Mouse (Mus musculus) ovary, postnatal 10 days (tissue): ENCODE results near the gene Ccdc9.
"Not testable (repeated sequence)": the region's sequence is repeated elsewhere in the genome, so short reads cannot be mapped to it uniquely, and the experiment has no call there.

Experiments used
- DNase-seq: peaks from one replicate; pipeline ENCODE4 v3.0.0; 2022; ENCODE audit warnings: low spot score

Gene Ccdc9

DNA sequence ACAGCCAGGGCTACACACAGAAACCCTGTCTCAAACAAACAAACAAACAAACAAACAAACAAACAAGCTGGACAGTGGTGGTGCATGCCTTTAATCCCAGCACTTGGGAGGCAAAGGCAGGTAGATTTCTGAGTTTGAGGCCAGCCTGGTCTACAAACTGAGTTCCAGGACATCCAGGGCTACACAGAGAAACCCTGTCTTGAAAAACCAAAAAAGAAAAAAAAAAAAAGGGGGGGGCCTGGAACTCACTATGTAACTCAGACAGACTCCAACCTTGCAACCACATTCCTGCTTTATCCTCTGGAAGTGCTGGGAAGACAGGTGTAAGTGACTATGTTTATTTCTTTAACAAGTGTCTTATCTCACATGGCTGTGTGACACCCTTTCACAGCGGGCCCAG is 21.5 kb upstream of the Ccdc9 start, which contains the start of gene Bbc3:
TSS of gene Bbc3 (plus strand) at position 301 of the 400 bp plus-strand sequence.
- not testable (repeated sequence) for DNase-seq

DNA sequence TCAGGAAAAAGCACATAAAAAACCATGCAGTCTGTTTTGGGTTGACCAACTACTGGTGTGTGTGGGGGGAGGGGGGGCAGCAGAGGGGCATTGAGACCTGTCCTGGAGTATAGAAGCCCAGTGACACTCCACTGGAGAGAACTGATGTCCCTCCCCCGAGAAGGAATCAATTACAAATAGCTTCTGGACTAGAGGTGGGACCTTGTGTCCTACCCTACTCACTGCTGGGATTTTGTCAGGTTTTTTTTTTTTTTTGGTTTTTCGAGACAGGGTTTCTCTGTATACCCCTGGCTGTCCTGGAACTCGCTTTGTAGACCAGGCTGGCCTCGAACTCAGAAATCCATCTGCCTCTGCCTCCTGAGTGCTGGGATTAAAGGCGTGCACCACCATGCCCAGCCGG is 20.5 kb upstream of the Ccdc9 start:
- DNase-seq: not testable (repeated sequence)

DNA sequence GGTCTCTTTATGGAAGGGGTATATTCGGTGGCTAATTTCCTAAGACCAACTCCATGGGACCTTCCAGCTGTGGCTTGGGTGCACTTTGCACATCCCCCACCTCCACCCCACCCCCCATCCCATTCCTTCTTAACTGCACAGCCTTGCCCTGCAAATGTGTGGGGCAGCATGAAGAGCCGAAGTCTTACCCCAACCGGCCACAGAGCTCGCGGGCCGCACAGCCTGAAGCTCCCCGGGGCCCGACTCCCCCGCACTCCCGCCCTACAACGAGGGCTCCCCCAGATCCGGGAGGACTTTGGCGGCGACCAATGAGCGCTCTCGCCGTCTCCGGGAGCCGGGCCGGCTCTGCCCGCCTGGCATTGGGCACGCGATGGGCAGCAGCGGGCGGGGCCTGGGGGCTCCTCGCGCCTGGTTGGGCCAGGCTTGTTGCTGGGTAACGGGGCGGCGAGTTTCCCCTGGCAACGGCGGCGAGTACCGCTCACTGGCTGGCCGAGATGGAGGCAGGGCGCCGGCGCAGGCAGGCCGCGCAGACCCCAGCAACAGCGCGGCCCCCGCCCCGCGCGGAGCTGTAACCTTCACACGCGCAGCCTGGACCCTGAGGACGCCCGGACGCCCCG is 12.9 kb upstream of the Ccdc9 start:
- peak; percentile 77 for DNase-seq

DNA sequence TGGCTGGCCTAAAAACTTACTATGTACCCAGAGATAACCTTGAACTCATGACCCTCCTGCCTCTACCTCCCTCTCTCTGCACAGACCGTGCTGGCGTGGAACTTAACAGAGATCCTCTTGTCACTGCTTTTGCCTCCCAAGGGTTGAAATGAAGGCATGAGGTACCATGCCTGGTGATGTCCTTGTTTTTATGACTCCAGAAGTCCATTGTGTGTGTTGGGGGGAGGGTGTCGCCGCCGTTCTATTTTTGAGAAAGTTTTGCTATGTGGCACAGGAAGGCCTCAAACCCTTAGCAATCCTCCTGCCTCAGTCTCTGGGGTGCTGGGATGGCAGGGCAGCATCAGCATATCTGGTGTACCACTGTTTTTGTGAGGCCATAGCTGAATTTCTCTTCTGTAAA is 12.3 kb upstream of the Ccdc9 start:
- DNase-seq: no peak

DNA sequence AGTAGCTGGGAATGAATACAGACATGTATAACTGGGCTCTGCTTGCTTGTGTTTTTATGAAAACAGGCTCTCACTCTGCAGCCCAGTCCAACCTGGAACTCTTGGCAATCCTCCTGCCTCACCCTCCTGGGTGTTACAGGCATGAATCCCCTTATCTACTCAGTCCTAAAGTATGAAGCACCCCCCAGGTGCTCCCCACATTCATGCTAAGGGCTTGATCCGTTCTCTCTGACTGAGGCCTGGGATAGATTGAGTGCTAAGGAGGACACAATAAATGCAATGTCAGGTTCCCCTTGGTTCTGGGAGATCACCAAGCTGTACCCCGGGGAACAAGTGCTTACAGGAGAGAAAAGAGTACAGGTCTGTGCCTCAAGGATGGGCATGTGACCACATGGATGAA is 11.0 kb upstream of the Ccdc9 start:
- no peak for DNase-seq

DNA sequence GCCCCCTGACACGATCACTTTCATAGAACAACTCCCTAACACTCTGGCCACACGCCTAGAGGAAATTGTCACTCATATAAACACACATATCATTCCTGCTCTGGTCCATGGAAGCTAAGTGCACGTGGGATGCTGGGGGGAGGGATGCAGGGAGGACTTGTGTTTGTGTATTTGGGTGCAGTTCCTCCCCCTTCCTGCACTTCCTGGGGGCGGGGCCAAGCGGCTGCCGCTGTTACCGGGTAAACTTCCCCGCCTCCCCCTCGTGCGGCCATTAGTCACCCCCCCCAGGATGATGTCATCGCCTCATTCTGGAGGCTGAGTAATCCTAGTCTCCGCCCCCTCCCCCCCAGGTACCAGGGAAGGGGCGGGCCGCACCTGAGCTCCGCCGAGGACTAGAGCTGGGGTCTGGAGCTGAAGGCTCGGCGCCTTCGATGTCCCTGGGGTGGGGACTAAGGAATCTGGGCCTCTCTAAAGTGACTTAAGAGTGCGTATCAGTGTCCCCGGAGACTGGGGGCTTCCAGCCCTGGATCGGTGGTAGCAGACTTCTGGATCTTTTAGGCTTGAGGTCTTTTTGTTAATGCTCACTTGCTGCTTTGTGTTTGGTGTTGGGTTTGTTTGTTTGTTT is 10.3 kb upstream of the Ccdc9 start:
- DNase-seq: peak; percentile 49

DNA sequence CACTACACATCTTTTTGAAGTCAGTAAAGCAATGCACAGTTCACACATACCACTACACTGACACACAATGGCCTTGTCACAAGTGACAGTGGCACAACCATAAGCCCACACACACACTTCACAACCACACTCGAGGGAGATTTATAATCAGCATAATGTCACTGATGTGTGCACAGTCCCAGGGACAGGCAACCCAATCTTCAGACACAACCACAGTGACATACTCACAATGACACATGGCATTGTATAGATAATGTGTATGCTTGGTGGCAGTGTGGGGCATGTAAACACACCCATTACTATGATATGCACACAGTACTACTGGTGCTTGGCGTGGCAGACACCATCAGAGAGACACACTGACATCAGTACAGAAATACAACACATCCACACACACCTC is 9.6 kb upstream of the Ccdc9 start:
- DNase-seq: no peak

DNA sequence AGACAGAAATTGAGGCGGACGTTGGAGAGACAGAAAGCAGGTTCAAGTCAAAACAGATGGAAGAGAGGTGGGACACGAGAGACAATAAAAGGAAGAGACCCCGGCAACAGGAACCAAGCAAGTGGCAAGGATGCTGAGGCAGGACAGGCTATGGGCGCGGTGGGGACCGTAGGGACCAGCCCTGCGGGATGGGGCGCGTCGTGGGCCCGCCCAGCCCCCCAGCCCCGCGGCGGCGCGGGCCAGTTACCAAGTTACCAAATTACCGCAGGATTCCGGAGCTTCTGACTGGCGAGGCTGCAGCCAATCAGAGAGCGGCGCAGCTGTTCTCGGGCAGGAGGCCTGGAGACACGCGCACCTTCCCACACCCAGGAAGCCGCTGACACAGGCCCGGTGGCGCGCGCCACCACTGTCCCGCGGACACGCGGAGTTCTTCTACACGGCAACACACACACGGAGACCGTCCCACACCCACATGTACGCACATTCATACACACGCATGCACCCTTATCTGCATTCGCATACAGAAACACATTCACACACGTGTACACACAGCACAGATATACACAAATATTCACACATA is 8.8 kb upstream of the Ccdc9 start:
- DNase-seq: no peak

DNA sequence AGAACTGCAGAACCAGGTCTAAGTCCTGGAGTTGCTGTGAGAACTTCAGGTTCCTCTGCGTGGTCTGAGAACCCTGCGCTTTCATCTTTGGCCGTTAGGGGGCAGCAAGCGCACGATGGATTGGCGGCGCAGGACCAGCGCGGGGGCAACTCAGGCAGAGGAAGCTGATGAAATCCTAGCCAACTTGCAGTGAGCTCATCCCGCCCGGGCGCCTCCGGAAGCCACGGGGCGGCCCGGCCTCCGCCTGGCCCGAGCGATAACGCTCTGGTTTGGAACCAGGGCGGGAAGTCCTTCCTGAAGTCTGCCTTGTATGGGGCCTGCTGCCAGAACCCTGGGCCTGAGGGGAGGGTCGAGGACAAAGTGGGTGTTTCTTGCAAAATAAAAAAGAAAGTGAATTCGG is 8.2 kb upstream of the Ccdc9 start:
- DNase-seq: peak; percentile 90

DNA sequence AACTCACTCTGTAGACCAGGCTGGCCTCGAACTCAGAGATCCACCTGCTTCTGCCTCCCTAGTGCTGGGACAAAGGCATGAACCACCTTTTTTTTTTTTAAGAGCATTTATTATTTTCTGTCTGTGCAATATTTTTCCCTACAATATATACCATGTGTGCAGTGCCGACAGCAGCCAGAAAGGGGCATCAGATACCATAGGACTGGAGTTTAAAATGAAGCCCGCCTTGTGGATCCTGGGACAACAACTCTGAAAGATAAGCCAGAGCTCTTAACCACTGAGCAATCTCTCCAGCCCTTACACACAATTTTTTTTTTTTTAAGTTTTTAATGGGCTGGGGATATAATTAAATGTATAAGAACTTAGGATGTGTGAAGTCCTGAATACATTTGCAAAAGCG is 7.8 kb upstream of the Ccdc9 start:
- DNase-seq: no peak

DNA sequence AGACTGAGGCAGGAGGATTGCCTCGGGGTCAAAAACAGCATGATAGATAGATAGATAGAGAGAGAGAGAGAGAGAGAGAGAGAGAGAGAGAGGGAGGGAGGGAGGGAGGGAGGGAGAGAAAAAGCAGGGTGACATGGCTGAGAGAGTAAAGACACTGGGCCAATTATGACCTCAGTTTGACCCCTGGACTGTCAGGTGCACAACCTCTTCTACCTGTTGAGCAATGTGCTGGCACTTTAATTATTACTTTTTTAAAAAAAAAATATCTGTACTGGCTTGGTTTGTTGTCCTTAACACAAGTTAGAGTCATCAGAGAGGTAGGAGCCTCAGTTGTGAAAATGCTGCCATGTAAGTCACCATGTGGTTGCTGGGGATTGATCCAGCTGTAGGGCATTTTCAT is 1.2 kb upstream of the Ccdc9 start:
- DNase-seq: no peak

DNA sequence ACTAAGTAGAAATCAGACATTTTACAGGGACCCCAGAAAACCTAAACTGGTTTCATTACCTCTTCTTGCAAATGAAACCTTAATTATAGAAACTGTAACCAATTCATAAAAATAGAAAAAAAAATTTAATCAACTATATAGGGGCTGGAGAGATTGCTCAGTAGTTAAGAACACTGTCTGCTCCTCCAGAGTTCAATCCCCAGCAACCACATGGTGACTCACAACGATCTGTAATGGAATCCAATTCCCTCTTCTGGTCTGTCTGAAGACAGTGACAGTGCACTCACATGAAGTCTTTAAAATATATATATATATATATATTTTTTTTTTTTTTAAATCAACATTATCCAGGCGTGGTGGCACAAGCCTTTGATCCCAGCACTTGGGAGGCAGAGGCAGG is 421 bp upstream of the Ccdc9 start:
- DNase-seq: no peak

DNA sequence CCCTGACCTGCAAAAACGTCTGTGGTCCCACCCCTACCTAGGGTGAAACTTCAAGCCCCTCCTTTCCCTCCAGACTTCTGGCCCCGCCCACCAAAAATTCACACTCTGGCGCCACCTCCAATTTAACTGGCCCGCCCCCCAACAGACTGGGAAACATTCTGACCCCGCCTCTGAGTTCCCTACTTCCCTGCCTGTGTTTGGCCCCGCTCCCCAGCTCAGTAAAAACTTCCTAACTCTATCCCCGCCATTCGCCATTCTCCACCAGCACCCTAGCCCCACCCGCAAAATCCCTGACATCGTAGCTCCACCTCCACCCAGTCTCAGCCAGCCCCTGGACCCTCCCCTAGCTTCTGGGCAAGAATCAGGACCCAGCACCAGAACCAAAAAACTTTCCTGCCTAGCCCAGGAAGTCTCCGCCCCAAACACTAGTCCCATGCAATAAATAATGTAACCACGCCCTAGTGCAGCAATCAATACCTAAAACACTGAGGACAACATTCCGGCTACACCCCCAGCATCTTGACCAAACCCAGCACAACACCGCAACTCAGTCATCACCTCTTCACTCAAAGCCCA is 1.1 kb downstream of the Ccdc9 start:
- peak; percentile 52 for DNase-seq

DNA sequence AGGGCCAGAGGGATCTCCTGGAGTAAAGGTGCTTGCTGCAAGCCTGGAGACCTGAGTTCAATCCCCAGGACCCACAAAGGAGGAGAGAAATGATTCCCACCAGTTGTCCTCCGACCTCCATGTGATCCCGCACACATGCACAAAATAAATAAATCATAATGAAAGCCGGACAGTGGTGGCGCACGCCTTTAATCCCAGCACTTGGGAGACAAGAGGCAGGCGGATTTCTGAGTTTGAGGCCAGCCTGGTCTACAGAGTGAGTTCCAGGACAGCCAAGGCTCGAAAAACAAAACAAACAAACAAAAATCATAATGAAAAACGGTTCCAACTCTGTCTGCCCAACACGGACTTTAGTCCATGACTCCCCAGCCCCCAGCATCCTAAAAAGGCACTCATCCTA is 1.7 kb downstream of the Ccdc9 start:
- DNase-seq: no peak

DNA sequence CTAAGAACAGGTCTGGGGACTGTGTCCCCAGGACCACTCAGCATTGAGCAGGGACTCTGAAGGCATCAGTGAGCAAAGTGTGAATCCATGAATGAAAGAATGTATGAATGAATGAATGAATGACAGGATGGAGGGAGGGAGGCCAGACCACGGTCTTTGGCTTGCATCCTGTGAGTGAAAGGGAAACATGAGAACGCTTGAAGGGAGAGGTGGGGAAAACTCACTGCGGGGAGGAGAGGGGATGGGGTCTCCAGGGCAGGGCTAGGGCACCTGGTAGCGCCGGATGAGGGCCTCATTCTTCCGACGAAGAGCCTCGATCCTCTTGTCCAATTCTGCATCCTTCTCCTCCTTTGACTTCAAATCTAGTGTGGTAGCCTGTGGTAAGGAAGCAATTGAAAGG is 2.6 kb downstream of the Ccdc9 start:
- DNase-seq: no peak

DNA sequence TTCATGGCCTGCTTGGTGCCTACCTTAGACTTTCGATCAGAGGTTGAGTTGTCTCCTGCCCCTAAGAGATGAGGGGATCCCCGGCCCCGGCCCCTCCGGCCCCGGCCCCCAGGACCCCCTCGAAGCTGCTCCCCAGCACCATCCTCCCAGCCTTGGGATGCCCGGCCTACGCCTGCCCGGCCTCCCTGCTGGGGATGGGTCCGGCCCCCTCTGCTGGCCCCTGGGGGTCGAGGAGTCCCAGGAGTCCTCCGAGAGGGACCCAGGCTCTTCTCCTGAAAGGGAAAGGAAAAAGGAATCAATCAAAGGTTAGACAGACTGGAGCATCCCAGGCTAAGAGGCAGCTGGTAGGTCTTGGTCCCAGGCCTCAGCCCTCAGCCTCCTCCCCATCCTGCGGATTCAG is 4.3 kb downstream of the Ccdc9 start:
- DNase-seq: no peak

DNA sequence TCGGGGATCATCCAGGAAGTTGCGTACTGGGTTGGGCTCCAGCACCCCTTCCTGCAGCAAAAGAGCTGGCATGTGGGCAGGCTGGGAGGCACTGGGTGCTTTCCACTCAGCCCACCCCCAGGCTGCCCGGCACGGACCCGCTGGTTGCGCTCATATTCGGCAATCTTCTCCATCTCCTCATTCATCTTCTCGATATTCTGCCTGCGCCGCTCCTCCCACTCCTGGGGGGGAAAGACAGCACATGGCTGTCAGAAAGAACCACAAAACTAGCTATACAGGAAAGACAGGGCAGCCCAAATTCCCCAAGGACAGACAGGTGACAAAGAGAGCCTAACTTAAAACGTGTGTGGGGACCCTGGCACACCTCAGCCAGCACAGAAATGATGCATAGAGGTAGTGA is 5.9 kb downstream of the Ccdc9 start:
- no peak for DNase-seq

DNA sequence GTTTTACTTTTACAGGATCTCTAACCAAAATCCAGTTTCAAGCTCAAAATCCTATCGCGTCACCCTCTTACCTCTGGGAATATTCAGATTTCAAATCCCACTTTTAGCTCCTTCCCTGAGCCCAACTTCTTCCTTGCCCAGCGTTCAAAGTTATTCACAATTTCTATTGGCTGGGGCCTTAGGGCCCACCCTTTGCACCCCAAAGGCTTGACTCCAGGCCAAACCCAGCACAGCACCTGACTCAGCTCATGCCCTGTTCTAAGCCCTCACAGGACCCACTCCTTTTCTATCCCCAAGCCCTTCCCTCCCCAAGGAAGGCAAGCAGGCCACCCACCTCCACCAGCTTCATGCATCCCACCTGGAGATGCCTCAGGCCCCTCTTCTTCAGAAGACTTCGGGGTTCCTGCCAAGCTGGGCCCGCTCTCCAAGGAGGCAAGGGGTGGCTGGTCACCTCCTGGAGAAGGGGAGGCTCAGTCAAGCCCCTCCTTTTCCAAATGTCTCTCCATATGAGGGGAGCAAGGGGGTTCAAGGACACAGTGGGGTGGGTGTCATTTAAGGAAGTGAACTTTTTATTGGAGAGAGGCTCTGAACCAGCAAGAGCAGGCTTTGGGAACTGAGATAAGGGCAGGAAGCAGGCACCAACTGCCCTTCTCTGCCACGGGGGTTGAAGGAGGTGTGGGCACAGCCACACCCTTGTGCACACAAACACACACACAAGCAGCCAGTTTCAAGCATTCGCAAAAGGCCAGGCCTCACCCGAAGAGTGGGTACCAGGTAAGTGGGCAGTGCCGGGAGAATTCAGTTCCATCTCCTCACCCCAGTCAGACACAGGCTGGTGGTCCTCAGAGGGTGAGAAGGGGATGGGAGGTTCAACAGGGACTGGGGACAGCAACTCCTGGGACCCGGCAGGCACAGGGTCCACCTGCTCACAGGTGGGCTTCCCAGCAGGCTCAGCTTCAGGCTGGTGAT is 11.4 kb downstream of the Ccdc9 start:
- DNase-seq: no peak

DNA sequence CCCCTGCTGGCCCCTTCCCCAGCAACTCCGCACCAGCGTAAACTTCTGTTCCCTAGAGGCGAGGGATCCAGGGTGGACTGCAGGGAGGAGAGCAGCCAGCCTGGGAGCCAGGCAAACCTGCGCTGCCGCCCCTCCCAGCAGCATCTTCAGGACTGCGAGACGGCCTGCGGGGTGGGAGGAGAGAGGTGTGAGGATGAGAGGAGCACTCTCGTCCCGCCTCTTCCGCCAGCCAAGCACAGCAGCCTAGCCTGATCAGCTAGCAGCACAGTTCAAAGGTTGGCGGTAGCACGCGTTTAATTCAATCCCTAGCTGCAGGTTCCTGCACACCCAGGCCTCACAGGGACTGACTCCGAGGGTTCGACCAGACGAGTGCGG is 12.8 kb downstream of the Ccdc9 start:
- DNase-seq: peak; percentile 29

DNA sequence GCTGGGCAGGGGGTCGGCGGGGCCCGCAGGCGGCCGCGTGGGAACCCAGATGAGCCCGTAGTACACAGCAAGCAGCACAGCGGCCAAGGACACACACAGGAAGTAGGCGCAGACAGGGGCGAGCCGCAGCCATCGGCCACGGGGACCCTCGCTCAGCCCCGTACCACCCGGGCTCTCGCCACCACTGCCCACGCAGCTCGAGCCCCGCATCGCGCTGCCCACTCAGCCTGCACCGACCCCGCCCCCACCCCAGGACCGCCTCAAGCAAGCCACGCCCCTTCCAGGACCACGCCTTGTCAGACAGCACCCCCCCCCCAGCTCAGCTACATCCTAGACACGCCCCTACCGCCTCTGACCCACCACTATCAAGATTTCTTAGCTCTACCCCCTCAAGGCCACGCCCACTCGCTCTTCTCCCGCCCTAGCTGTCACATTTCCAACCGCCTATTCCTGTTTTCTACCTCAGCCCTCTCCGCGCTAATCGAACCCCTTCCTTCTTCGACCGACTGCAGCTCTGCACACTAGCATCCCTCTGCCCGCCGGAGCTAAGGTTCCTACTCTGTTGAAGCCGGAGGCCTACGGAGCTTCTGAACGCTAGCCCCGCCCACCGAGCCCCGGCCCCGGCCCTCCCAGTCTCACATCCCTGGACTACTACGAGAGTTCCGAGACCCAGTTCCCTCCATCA is 13.4 kb downstream of the Ccdc9 start, which contains the start of gene Inafm1:
TSS of gene Inafm1 (minus strand) at position 537 of the 685 bp plus-strand sequence.
- DNase-seq: peak; percentile 65

DNA sequence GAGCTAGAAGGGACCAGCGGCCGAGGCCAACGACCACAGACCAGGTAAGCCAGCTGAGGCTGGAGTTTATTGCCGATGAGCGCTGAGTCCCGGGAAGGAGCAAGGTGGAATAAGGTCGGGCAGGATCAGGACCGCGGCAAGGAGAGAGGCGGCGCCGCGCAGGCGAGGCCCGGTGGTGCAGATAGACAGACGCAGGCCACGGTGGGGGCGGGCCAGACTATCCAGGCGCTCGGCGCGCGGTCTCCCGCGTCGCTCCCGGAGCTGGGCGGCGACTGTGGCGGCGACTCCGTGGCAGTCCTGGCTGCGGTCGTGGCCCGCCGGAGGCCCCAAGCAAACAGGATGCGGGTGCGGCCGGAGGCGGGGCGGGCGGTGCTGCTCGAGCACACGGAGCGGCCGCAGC is 13.9 kb downstream of the Ccdc9 start:
- peak; percentile 34 for DNase-seq

DNA sequence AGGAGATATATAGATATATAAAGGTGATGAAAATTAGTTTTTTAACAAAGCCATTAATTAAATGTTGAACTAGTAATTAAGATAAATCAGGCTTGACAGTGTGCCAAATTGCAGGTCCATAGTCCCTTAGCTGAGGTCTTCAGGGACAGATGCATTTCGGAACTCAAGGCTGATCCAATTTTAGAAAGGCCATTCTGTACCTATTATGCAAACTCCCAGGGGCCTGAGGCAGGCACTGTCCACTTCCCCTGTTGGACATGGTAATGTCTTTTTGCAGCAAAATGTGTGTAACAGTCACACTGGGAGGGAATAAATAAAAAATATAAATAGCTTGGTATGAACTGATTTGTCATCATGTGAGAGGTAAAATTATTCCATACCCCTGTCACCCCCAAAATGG is 15.5 kb downstream of the Ccdc9 start:
- no peak for DNase-seq
